Mouse (Mus musculus): ENCODE measurements around the gene Dnmt1. TPM values are rescaled to one million over a fixed set of nuclear protein-coding genes. Genes with fewer than 3 reads are reported as not detected.

Dnmt1 gene
- polyA plus RNA-seq, 1 experiment from 2014 or later = 54.5 TPM

DNA sequence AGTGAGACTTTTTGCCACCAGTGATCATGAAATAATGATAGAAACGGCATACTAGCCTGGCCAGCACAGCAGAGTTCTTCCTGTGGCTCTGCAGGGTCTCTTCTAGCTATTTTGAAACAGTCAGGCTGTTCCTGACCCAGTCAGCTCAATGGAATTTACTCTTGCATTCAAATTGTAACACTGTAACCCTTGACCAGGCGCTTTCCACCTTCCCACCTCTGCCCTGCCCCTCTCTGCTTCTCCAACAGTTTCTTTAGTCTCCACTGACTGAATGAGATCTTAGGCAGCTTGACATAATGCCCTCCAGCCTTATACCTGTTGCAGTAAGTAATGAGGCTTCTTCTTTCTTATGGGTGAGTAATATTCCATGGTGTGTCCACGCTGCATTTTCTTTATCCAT is 92.8 kb downstream of the Dnmt1 start:
- 0 out of 2 replicates have a peak, but pooled peaks cover 3% of the 10 kb centered on the region for H3K36me3 ChIP-seq (replicated peaks)
- H3K9me3 ChIP-seq (replicated peaks) = no peaks in the 10 kb centered on the region
- peaks cover 13% of the 10 kb centered on the region; the same call in 1 of the 2 replicates for H3K4me1 ChIP-seq (replicated peaks)
- no peak overlapping the region for H3K27ac ChIP-seq (replicated peaks)
- H3K27me3 ChIP-seq = peaks cover 37% of the 10 kb centered on the region
- no peak overlapping the region for H3K4me2 ChIP-seq
- no peak overlapping the region for H3K4me3 ChIP-seq (replicated peaks)
- H3K9ac ChIP-seq = no peak overlapping the region
- 47% methylated on average over 3 of the region's 3 CpGs for WGBS (ENCODE audit: insufficient replicate concordance)
- ATAC-seq (ENCODE audit: insufficient read depth) = no peak

DNA sequence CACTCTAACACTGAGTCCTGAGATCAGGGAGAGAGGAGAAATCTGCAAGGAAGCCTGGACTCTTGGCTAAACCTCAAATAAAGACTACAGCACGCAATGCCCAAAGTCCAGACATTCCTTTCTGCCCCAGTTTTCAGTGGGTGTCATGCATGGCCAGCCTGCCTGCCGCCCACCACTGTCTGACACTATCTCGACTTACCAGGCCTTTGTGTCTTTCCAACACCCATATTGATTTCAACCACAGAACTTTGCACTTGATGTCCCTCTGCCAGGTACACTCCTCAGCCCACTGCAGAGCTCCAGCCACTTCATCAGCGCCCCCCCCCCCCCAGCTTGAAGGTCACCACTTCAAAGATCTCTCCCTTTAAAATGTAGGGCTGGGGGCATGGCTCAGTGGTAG is 97.5 kb downstream of the Dnmt1 start:
- peaks cover 10% of the 10 kb centered on the region; the same call in 1 of the 2 replicates for H3K27me3 ChIP-seq
- 32% methylated on average over 4 of the region's 4 CpGs for WGBS (ENCODE audit: insufficient replicate concordance)
- no peak overlapping the region for H3K27ac ChIP-seq (replicated peaks)
- H3K9ac ChIP-seq = no peak overlapping the region
- no peaks in the 10 kb centered on the region for H3K36me3 ChIP-seq (replicated peaks)
- H3K4me3 ChIP-seq (replicated peaks) = no peak overlapping the region
- ATAC-seq (ENCODE audit: insufficient read depth) = no peak
- H3K4me1 ChIP-seq (replicated peaks) = no peaks in the 10 kb centered on the region
- no peak overlapping the region for H3K4me2 ChIP-seq
- no peaks in the 10 kb centered on the region for H3K9me3 ChIP-seq (replicated peaks)

DNA sequence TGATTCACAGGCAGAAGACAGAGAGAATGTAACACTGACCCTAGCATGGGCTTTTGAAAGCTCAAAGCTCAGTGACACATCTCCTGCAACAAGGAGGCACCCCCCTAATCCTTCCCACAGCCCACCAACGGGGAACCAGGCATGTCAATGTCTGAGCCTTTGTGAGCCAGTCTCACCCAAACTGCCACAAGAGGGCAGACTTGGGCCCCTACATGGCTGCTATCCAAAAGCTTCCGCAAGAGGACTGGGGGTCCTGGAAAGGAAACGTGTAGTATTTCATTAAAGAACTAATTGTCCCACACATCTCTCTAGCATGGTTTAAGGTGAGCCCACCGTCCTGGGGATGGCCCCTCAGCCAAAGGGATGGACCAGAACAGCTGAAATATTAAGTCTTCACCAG is 97.9 kb downstream of the Dnmt1 start:
- no peak for ATAC-seq (ENCODE audit: insufficient read depth)
- WGBS (ENCODE audit: insufficient replicate concordance) = 10% methylated on average over 4 of the region's 4 CpGs

DNA sequence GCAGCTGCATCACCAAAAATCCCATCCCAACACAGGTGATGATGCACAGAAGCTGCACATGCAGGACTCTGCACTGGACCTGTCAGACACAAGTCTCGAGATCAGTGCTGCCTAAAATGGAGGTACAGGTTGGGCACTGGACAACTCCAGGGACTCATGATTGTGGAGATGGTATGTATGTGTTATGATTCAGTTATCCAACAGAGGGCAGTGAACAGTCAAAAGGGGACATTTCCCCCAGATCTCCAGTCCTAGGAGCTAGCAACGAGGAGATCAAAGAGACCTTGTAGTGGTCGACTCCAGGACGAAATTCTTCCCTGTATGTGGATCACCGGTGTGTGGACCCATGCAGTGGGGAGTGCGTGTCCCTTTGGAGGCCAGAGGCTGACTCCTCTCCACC is 99.8 kb downstream of the Dnmt1 start:
- no peak overlapping the region for H3K9ac ChIP-seq
- 26% methylated on average over 6 of the region's 6 CpGs for WGBS (ENCODE audit: insufficient replicate concordance)
- no peaks in the 10 kb centered on the region for H3K4me1 ChIP-seq (replicated peaks)
- H3K27me3 ChIP-seq = no peaks in the 10 kb centered on the region; the same call in 1 of the 2 replicates
- H3K4me2 ChIP-seq = no peak overlapping the region
- ATAC-seq (ENCODE audit: insufficient read depth) = no peak
- no peak overlapping the region for H3K27ac ChIP-seq (replicated peaks)
- H3K9me3 ChIP-seq (replicated peaks) = no peaks in the 10 kb centered on the region
- H3K36me3 ChIP-seq (replicated peaks) = no peaks in the 10 kb centered on the region
- no peak overlapping the region for H3K4me3 ChIP-seq (replicated peaks)

More for the DNA sequence above, 97.9 kb downstream of the Dnmt1 start:
- H3K4me3 ChIP-seq (replicated peaks) = no peak overlapping the region
- no peak overlapping the region for H3K4me2 ChIP-seq
- H3K9ac ChIP-seq = no peak overlapping the region
- H3K9me3 ChIP-seq (replicated peaks) = no peaks in the 10 kb centered on the region
- no peak overlapping the region for H3K27ac ChIP-seq (replicated peaks)
- H3K36me3 ChIP-seq (replicated peaks) = no peaks in the 10 kb centered on the region
- H3K4me1 ChIP-seq (replicated peaks) = no peaks in the 10 kb centered on the region
- peaks cover 6% of the 10 kb centered on the region; the same call in 1 of the 2 replicates for H3K27me3 ChIP-seq

Small RNAs within 50 kb of the gene (microRNA-seq; reads per million reads assigned to microRNA genes)
- gene Mir7081 = not detected

Other genes starting within 250 kb of the Dnmt1 start
- 0.20 and 0.30 TPM in 2 replicates for gene Olfm2, start 213.5 kb downstream of the Dnmt1 start, polyA plus RNA-seq (2015; fragmentation: Nextera tagmentation; extraction: Ambion mirVana)
- gene Col5a3, start 144.8 kb downstream of the Dnmt1 start, polyA plus RNA-seq (2015; fragmentation: Nextera tagmentation; extraction: Ambion mirVana) = 0.24 and 0.29 TPM in 2 replicates
- not detected in 2 replicates for gene Rdh8, start 141.4 kb downstream of the Dnmt1 start, polyA plus RNA-seq (2015; fragmentation: Nextera tagmentation; extraction: Ambion mirVana)
- gene A230050P20Rik, start 91.2 kb downstream of the Dnmt1 start, polyA plus RNA-seq (2015; fragmentation: Nextera tagmentation; extraction: Ambion mirVana) = 5.0 and 7.0 TPM in 2 replicates
- 9.1 and 10.6 TPM in 2 replicates for gene Angptl6, start 80.2 kb downstream of the Dnmt1 start, polyA plus RNA-seq (2015; fragmentation: Nextera tagmentation; extraction: Ambion mirVana)
- 55.0 and 61.3 TPM in 2 replicates for gene Ppan, start 71.7 kb downstream of the Dnmt1 start, polyA plus RNA-seq (2015; fragmentation: Nextera tagmentation; extraction: Ambion mirVana)
- gene Eif3g, start 61.3 kb downstream of the Dnmt1 start, polyA plus RNA-seq (2015; fragmentation: Nextera tagmentation; extraction: Ambion mirVana) = 178 and 180 TPM in 2 replicates
- 4.2 and 4.8 TPM in 2 replicates for gene S1pr2, start 16.9 kb upstream of the Dnmt1 start, polyA plus RNA-seq (2015; fragmentation: Nextera tagmentation; extraction: Ambion mirVana)
- gene Mrpl4, start 42.9 kb upstream of the Dnmt1 start, polyA plus RNA-seq (2015; fragmentation: Nextera tagmentation; extraction: Ambion mirVana) = 62.1 and 66.9 TPM in 2 replicates
- gene Icam1, start 56.1 kb upstream of the Dnmt1 start, polyA plus RNA-seq (2015; fragmentation: Nextera tagmentation; extraction: Ambion mirVana) = 10.2 and 11.3 TPM in 2 replicates
- gene Icam4, start 69.5 kb upstream of the Dnmt1 start, polyA plus RNA-seq (2015; fragmentation: Nextera tagmentation; extraction: Ambion mirVana) = 195 and 201 TPM in 2 replicates
- 0.25 and 0.43 TPM in 2 replicates for gene Icam5, start 72.2 kb upstream of the Dnmt1 start, polyA plus RNA-seq (2015; fragmentation: Nextera tagmentation; extraction: Ambion mirVana)
- 0.63 TPM in 1 of 2 replicates, not detected in the other for gene Zglp1, start 107.2 kb upstream of the Dnmt1 start, polyA plus RNA-seq (2015; fragmentation: Nextera tagmentation; extraction: Ambion mirVana)
- gene Gm49373, start 113.2 kb upstream of the Dnmt1 start, polyA plus RNA-seq (2015; fragmentation: Nextera tagmentation; extraction: Ambion mirVana) = 0.18 and 0.50 TPM in 2 replicates
- 29.1 and 31.1 TPM in 2 replicates for gene Fdx1l, start 113.7 kb upstream of the Dnmt1 start, polyA plus RNA-seq (2015; fragmentation: Nextera tagmentation; extraction: Ambion mirVana)
- gene Gm38431, start 132.1 kb upstream of the Dnmt1 start, polyA plus RNA-seq (2015; fragmentation: Nextera tagmentation; extraction: Ambion mirVana) = 1.9 and 2.4 TPM in 2 replicates
- gene Raver1, start 132.1 kb upstream of the Dnmt1 start, polyA plus RNA-seq (2015; fragmentation: Nextera tagmentation; extraction: Ambion mirVana) = 21.7 and 23.4 TPM in 2 replicates
- 7.4 and 8.8 TPM in 2 replicates for gene Tyk2, start 171.4 kb upstream of the Dnmt1 start, polyA plus RNA-seq (2015; fragmentation: Nextera tagmentation; extraction: Ambion mirVana)
- 115 and 122 TPM in 2 replicates for gene Cdc37, start 190.1 kb upstream of the Dnmt1 start, polyA plus RNA-seq (2015; fragmentation: Nextera tagmentation; extraction: Ambion mirVana)
- gene Pde4a, start 205.8 kb upstream of the Dnmt1 start, polyA plus RNA-seq (2015; fragmentation: Nextera tagmentation; extraction: Ambion mirVana) = 1.7 and 1.8 TPM in 2 replicates

All from liver, embryonic 15.5 days (tissue).